Mouse (Mus musculus) hindbrain, embryonic 13.5 days (tissue): ENCODE results near the gene Add2. TPM values are rescaled to one million over a fixed set of nuclear protein-coding genes. Genes with fewer than 3 reads are reported as not detected.

Source experiments
- polyA plus RNA-seq: library from polyadenylated mRNA; unstranded; fragments of >200 nt; fragmentation: Nextera tagmentation; extraction: Ambion mirVana; gene quantifications from 2 replicates; pipeline ENCODE4 v1.2.1, GENCODE M21; 2015

Add2 gene
- polyA plus RNA-seq, 1 experiment from 2014 or later, result 173 TPM

Other genes starting within 250 kb of the Add2 start
- gene Nat8f6, start 207.7 kb upstream of the Add2 start, polyA plus RNA-seq, result not detected in 2 replicates
- 0.29 TPM in 1 of 2 replicates, not detected in the other for gene Nat8f5, start 207.7 kb upstream of the Add2 start, polyA plus RNA-seq
- gene Nat8, start 196.6 kb upstream of the Add2 start, polyA plus RNA-seq, result not detected in 2 replicates
- gene Nat8f2, start 159.5 kb upstream of the Add2 start, polyA plus RNA-seq, result not detected in 2 replicates
- gene Nat8f4, start 123.8 kb upstream of the Add2 start, polyA plus RNA-seq, result 6.8 and 6.9 TPM in 2 replicates
- 50.0 and 55.5 TPM in 2 replicates for gene Tprkb, start 116.8 kb upstream of the Add2 start, polyA plus RNA-seq
- 16.0 and 20.0 TPM in 2 replicates for gene Nat8f1, start 113.0 kb upstream of the Add2 start, polyA plus RNA-seq
- gene Dusp11, start 67.0 kb upstream of the Add2 start, polyA plus RNA-seq, result 49.9 and 53.4 TPM in 2 replicates
- gene Figla, start 12.5 kb upstream of the Add2 start, polyA plus RNA-seq, result not detected in 2 replicates
- 9.5 and 9.6 TPM in 2 replicates for gene Tgfa, start 166.5 kb downstream of the Add2 start, polyA plus RNA-seq